Mouse (Mus musculus) adrenal gland (tissue): Measurements from ENCODE around the gene Psrc1.

Source experiments
- intact Hi-C: fragments of 180-260 bp; cut with DNase I; formaldehyde crosslinking; loops from one replicate; pipeline ENCODE4 v1.15.1; 2025

The Psrc1 gene

DNA sequence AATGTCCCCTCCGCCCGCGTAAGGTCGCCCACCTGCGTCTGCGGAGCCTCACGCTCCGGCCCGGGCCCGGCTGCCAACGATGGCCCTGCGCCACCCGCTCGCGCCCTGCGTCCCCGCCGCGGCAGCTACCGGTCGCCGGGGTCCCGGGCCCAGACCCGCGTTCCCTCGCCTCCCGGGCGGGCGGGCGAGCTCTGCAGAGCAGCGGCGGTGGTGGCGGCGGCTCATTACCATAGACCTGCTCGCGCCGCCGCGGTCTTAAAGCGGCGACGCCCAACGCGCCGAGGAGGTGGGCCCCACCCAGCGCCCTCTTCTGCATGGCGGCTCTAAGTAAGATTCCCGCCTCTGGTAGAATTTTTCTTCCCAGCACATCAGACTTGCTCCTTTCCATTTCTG lies 32.2 kb downstream of the Psrc1 start:
- intact Hi-C loops = no loop called here

DNA sequence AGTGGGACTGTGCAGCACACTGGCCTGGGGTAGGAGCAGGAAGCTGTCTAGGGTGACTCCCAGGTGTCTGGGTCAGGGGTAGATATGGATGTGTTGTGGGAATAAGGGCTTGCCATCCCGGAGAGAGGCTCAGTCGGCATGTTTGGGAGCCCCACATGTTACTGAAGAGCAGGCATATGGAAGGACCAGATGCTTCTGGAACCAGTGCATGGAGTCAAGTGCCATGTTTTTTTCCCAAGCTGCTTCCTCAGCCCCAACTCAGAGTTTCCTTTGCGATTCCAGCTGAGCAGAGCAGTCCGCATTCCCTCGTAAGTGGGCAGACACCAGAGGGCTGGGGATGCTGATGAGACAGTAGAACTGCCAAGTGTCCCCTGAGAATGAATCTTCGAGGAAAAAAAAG lies 39.4 kb downstream of the Psrc1 start:
- intact Hi-C loops = no loop called here

DNA sequence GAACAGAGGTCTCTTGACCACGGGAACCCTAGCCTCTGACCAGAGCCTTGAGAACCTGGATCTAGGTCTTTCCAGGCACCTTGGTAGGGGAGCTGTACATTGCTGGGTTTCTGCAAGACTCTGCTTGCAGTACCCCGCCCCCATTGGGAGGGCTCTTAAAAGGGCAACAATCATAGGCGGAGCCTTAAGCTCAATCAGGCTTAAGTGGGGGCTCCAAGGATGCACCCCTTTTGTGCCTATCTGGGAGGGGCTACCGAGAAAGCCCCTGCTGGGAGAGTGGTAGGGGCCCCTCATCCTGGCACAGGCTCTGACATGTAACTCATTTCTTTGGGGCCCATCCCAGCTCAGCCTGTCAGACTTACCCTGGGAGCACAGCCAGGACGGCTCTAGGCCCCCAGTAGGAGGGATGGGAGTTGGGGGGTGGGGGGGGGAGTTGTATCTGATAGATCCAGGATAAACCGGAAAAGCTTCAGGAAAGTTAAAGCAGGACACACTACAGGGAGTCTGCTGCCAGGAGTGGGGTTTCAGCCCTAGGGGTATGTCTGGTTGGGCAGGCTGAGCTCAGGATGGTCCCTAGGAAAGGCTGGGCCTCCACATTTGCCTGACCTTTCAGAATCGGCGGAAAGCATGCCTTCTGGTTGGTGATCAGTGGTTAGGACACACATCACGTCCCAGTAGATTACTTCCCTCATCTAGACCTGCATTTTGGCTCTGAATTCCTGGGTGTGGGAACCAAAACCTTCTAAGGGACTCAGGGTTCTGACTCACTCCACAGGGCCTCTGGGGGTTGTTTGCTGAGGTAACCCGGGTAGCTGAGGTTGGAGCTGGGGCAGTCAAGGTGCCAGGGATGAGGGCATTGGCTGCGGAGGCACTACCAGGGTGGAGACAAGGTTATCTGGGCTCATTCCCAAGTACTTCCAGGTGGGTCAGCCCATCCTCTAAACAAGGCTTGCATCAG lies 40.5 kb downstream of the Psrc1 start:
- intact Hi-C loops = no loop called here

DNA sequence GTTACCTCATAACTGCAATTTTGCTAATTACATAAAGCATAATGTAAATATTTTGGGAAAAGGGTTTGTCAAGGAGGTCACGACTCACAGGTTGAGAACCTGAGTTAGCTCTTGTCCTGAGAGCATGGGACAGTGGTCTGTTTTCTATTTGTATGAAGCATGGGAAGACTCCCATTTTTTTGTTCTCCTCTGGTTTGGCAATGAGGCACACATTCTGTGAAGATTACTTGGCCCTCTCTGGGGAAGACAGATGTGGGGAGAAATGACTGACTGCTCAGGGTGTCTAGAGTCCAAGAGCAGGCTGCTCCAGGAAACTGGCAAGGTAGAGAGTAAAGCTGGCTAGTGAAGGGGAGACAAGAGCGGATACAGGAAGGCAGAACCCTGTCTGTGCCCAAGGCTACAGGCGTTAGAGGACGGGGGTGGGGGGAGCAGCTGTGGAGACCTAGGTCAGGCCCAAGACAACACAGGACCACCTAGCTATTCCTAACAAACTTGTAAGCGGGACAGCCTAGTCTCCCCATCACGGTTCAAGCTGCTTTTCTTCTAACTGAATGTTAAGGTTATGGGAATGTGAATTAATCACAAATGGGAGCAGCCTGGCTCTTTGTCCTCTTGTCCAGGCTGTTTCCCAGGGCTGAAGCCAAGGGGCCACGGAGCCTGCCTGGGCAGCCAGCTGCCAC lies 41.4 kb downstream of the Psrc1 start:
- intact Hi-C loops = no loop called here

DNA sequence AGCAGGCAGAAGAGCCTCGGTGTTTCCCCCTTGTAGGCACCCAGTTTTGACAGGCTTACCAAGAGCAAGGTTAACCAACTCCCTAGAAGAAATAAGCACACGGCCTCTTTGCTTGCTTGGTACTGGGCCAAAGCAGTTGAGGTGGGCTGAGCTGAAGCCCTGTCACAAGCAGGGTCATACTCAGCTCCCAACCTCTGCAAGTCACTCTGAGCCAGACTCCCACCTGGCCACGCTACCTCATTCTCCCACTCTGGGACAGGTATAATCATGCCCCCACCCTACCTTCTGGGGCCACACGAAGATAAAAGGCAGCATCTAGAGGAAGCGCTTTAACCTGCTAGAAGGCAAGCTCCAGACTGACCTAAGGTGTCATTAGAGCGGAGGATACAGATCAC lies 42.0 kb downstream of the Psrc1 start:
- intact Hi-C loops = no loop called here

DNA sequence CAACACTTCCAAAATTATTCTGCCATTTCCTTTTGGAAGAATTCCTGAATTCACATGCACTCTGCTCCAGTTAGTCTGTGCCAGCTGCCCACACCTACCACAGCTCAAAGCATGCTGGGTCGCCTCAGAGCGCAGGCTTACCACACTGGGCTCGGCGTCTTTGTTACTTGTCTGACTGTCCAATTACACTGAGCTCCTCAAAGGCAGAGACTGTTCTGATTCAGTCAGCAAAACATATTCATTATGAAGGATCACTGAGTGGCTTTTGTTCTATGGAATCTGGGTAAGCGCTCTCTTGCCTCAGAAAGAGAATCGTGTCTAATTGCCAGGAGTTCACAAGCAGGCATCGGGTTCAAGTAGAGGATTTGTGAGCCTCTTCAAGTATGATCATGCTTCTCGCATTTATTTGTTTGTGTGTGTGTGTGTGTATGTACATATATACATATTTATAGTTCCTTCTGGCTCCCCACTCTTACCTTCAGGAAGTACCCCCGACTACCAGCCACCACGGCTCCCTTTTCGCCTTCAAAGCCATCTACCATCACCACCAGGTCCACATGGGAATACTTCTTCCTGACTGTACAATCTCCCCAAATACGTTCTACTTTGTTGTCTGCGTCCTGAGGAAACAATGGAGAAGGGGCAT lies 49.0 kb downstream of the Psrc1 start:
- intact Hi-C loops = no loop called here

DNA sequence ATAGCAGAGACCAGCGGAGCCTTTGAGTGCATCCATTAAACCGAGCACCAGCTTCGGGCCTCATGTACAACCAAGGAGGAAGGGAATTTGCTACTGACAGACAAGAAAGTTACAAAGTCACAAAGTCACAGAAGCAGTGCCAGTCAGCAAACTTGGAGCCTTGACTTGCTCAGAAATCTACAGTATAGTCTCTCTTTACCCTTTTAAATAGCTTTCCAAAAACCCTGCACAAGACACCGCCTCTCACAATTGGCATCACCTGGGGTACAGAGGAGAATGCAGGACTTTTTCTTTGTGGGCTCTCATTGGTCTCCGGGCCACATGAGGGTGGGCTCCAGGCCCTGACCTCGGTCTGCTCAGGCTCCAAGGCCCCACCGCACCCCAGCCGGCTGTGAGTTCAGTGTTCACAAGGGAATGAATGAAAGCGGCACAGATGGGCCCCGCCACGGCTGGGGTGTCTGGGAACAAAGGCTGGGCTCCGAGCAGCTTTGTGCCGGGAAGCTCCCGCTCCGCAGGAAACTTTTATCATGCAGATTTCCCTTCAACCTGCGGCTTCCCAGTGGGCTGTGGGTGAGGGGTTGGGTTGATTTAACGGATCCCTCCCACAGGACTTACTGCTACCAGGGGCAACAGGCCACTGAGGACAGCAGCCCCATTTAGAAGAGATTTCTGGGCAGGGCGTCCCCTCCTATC lies 49.7 kb downstream of the Psrc1 start:
- intact Hi-C loops = no loop called here

DNA sequence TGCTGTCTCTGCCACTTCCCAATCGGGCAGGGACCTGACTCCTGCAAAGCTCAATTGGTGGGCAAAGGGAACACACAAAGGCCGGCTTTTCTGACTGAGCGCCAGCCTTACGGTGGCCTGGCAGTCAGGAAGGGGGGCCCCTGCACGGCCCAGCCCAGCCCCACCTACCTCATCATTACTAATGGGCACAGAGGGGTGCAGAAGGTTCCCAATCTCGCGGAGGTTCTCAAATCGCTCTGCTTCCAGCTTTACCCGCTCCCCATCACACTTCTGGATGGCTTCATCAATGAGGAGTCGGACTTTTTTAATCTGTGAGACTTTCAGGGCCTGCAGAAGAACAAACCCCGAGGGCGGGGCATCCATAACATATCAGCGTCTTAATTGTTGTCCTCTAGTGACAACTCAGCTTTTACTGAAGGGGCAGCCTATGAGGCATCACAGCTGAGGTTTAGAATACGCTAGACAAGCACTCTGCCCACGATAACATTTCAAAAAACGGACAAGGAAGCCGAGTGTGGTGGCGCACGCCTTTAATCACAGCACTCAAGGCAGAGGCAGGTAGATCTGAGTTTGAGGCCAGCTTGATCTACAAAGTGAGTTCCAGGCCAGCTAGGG lies 50.3 kb downstream of the Psrc1 start:
- intact Hi-C loops = no loop called here

DNA sequence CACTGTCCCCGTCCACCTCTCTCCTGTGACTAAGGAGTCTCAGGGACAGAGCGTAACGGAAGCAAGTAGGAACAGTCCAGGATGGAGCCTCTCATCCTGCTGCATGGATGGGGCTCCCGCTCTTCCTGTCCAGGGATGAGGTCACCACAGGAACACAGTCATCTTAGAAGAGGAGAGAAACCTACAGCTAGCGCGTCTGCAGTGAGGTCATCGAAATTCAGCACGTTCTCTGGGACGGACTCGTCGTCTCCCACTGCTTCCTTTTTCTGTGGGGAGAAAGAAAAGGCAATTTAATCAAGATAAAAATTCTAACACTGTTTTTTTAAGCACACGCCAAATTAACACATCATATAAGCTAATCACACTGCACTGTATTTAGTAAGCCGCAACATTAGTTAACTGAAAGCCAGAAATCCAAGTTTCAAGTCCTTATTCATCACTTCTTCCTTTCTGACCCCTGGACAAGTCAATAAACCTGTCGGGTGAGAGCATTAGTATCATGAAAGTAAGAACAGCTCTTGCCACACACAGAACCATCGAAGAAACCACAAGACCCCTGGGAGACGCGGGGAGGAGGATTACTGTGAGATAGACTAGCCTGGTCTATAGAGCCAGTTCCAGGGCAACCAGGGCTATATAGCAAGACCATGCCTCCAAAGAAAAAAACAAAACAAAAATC lies 52.2 kb downstream of the Psrc1 start:
- intact Hi-C loops = no loop called here

DNA sequence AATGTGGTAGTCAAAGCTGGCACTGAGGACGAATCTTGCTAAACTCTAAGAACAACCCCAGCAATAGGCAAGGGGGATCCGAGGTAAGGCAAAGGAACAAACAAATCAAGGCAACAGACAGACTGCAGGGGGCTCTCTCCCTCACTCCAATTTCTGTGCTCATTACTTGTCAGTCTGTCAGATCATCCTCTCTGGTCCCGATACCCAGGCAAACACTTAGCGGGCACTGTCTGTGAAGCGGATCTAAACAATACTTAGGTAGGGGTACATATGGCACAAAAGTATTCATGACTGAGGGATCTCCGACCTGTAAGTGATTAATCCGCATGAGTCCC lies 52.7 kb downstream of the Psrc1 start:
- intact Hi-C loops = no loop called here
